In the genomic region with DNA sequence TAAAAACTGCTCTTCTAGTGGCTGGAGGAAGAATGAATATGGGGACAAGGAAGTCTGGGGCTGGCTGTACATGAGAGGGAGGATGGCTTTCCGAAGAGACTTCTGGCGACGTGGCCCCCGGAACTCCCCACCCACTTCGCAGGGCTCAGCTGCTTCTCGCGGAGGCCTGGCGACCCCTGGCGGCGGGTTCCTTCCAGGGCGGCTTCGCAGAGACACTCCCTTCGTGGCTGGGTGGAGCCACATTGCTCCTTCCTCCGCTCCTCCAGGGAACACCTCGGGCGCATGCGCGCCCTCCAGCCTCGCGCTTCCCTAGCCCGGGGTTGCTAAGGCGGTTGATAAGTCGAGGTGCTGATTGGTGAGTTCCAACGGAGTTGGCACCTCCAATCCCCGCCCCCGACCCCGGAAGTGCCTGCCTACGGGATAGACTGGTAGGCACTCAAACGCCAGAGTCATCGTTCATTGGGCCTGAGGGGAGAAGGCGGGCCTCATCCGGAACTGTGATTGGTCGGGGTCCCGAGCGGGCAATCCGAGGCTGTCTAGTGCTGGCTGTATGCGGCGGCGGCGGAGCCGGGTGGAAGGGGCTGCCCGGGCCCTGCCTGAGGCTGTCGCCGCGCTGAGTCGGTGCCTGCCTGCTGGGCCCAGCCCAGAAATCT, we compare ENCODE assay signal across 8 mouse cellular contexts. TPM values are rescaled to one million over a fixed set of nuclear protein-coding genes. Genes with fewer than 3 reads are reported as not detected.
DNase-seq lines count a peak whose midpoint lies in the region; ATAC-seq lines count a peak whose summit lies in the region.

Gene Tedc1, plus strand, starts transcription at position 535 of the 653 bp plus-strand sequence.

- peak; percentile 97 for ATAC-seq in hindbrain, embryonic 16.5 days

- peaks cover 12% of the 10 kb centered on the region for H3K27me3 ChIP-seq in hindbrain, embryonic 16.5 days (replicated peaks; ENCODE audit: control insufficient read depth, insufficient read depth, low read length)

- 0% methylated on average over 40 of the region's 46 CpGs for WGBS in hindbrain, embryonic 16.5 days
- under 1% methylated on average over 35 of the region's 46 CpGs for WGBS in macrophage (ENCODE audit: missing documents)

- peak within 1 kb of the TSS; percentile 74 for H3K4me3 ChIP-seq in hindbrain, embryonic 16.5 days (ENCODE audit: low read length)
- peak within 1 kb of the TSS; percentile 76 for H3K4me3 ChIP-seq in macrophage (ENCODE audit: inconsistent target)

- DNase-seq in T-cell, adult 2 months (ENCODE audit: low spot score): peak; percentile 100
- DNase-seq in cerebellum, postnatal 36 days: peak; percentile 98 to 99
- peak; percentile 99 to 100 for DNase-seq in frontal cortex, postnatal 36 days (ENCODE audit: low spot score in 2 of 2)
- peak; percentile 99 to 100 for DNase-seq in left cerebral cortex, adult 18-20 months (ENCODE audit: low spot score in 2 of 2)
- peak; percentile 99 for DNase-seq in right cerebral cortex, adult 18-20 months
- DNase-seq in urinary bladder, postnatal 10 days (ENCODE audit: low spot score): peak; percentile 98

- no peaks in the 10 kb centered on the region for H3K36me3 ChIP-seq in hindbrain, embryonic 16.5 days (ENCODE audit: control insufficient read depth, insufficient read depth, low read length)
- no peaks in the 10 kb centered on the region for H3K36me3 ChIP-seq in macrophage (ENCODE audit: inconsistent target)

- H3K4me2 ChIP-seq in hindbrain, embryonic 16.5 days (ENCODE audit: low read length): peak within 1 kb of the TSS; percentile 93

- H3K27ac ChIP-seq in hindbrain, embryonic 16.5 days (ENCODE audit: low read depth, low read length): peak within 1 kb of the TSS; percentile 66
- peak within 1 kb of the TSS; percentile 80 for H3K27ac ChIP-seq in macrophage

- H3K79me2 ChIP-seq in macrophage (ENCODE audit: inconsistent target): peaks cover 15% of the 10 kb centered on the region

- H3K4me1 ChIP-seq in hindbrain, embryonic 16.5 days (ENCODE audit: control insufficient read depth, insufficient read depth, low read depth, low read length): peaks cover 23% of the 10 kb centered on the region

- no peaks in the 10 kb centered on the region for H3K9me3 ChIP-seq in hindbrain, embryonic 16.5 days (ENCODE audit: control insufficient read depth, low read length)

- peak within 1 kb of the TSS; percentile 67 for H3K9ac ChIP-seq in hindbrain, embryonic 16.5 days (ENCODE audit: low read depth, low read length)

RNA-seq across cellular contexts. Expression of gene Tedc1, which starts in this region (rescaled TPM):
- 14.5 and 18.3 TPM in 2 replicates for polyA plus RNA-seq in hindbrain, embryonic 16.5 days (2015; fragmentation: Nextera tagmentation; extraction: Ambion mirVana)
- total RNA-seq in left cerebral cortex, adult 18-20 months (2021): 1 to 10 TPM in 1 of 2 experiments, under 1 TPM in 1; 1.00 to 1.4 TPM
- total RNA-seq in macrophage (2018; cell fraction: chromatin; rRNA removed): 10 to 100 TPM in 1 of 26 experiments, 1 to 10 TPM in 22, under 1 TPM in 3; 0.38 to 15.0 (median 3.1) TPM
- total RNA-seq in macrophage (2018; cell fraction: cytosol; rRNA removed): 1 to 10 TPM in 17 of 26 experiments, under 1 TPM in 9; 0.46 to 1.7 (median 1.1) TPM
- total RNA-seq in macrophage (2018; cell fraction: nucleus; rRNA removed): 10 to 100 TPM in 2 of 26 experiments, 1 to 10 TPM in 20, under 1 TPM in 4; 0.52 to 17.8 (median 2.5) TPM
- 0.63 to 3.8 TPM (median 0.75 TPM) in 3 replicates for polyA plus RNA-seq in macrophage (2018)

Comparison
In these comparisons a context has a peak if more than half of its experiments do, and no peak if none do; other contexts are left out.
1. Peak in every context shown above with its lines: DNase-seq, ATAC-seq, H3K4me3 ChIP-seq and H3K27ac ChIP-seq.